Mouse (Mus musculus): ENCODE measurements around the gene Nck2. TPM values are rescaled to one million over a fixed set of nuclear protein-coding genes. Genes with fewer than 3 reads are reported as not detected.

Nck2 gene
- total and polyA plus RNA-seq, 2 experiments from 2014 or later: 30.2 to 54.9 TPM

GRCm38 (mm10) chr1:43521512-43521911 lies 77.1 kb downstream of the Nck2 start:
- Histone ChIP-seq H3K36me3 (ENCODE audit: insufficient read depth, low read length) (no peaks in the 10 kb centered on the region), H3K27me3 (ENCODE audit: insufficient read depth, low read length) (no peaks in the 10 kb centered on the region), H3K4me2 (ENCODE audit: low read depth, low read length, poor library complexity, severe bottlenecking) (no peak overlapping the region), H3K9me3 (ENCODE audit: low read length) (no peaks in the 10 kb centered on the region), H3K9ac (replicated peaks; ENCODE audit: low read length, poor library complexity, severe bottlenecking) (no peak overlapping the region), H3K4me1 (ENCODE audit: insufficient read depth, low read length) (no peaks in the 10 kb centered on the region), H3K4me3 (ENCODE audit: low read depth, low read length) (no peak overlapping the region), H3K27ac (ENCODE audit: low read depth, low read length) (no peak overlapping the region)
- no peak for ATAC-seq (ENCODE audit: low FRiP score)
- no peak for TF ChIP-seq CTCF (IDR thresholded peaks at IDR 0.05)
- DNase-seq (ENCODE audit: low spot score): no peak
- WGBS: 94% methylated on average over 3 of the region's 3 CpGs

- H3K9ac ChIP-seq (replicated peaks; ENCODE audit: low read length, poor library complexity, severe bottlenecking): no peak overlapping the region
- H3K27me3 ChIP-seq (ENCODE audit: insufficient read depth, low read length): no peaks in the 10 kb centered on the region
- 98% methylated on average over 4 of the region's 4 CpGs for WGBS
- H3K4me2 ChIP-seq (ENCODE audit: low read depth, low read length, poor library complexity, severe bottlenecking): no peak overlapping the region
- H3K4me1 ChIP-seq (ENCODE audit: insufficient read depth, low read length): no peaks in the 10 kb centered on the region
- no peak overlapping the region for H3K27ac ChIP-seq (ENCODE audit: low read depth, low read length)
- no peak overlapping the region for H3K4me3 ChIP-seq (ENCODE audit: low read depth, low read length)
- no peak for TF ChIP-seq CTCF (IDR thresholded peaks at IDR 0.05)
- DNase-seq (ENCODE audit: low spot score) (no peak), ATAC-seq (ENCODE audit: low FRiP score) (no peak)
- H3K36me3 ChIP-seq (ENCODE audit: insufficient read depth, low read length): no peaks in the 10 kb centered on the region
- no peaks in the 10 kb centered on the region for H3K9me3 ChIP-seq (ENCODE audit: low read length)
Measured at GRCm38 (mm10) chr1:43521950-43522349, 77.6 kb downstream of the Nck2 start.

- no peak overlapping the region for H3K4me2 ChIP-seq (ENCODE audit: low read depth, low read length, poor library complexity, severe bottlenecking)
- H3K36me3 ChIP-seq (ENCODE audit: insufficient read depth, low read length): no peaks in the 10 kb centered on the region
- H3K9me3 ChIP-seq (ENCODE audit: low read length): no peaks in the 10 kb centered on the region
- no peak for DNase-seq (ENCODE audit: low spot score)
- no peak for TF ChIP-seq CTCF (IDR thresholded peaks at IDR 0.05)
- H3K4me1 ChIP-seq (ENCODE audit: insufficient read depth, low read length): no peaks in the 10 kb centered on the region
- H3K27ac ChIP-seq (ENCODE audit: low read depth, low read length): no peak overlapping the region
- H3K9ac ChIP-seq (replicated peaks; ENCODE audit: low read length, poor library complexity, severe bottlenecking): no peak overlapping the region
- no peak for ATAC-seq (ENCODE audit: low FRiP score)
- WGBS: 92% methylated on average over 2 of the region's 2 CpGs
- H3K27me3 ChIP-seq (ENCODE audit: insufficient read depth, low read length): no peaks in the 10 kb centered on the region
- H3K4me3 ChIP-seq (ENCODE audit: low read depth, low read length): no peak overlapping the region
Measured at GRCm38 (mm10) chr1:43522976-43523375, 78.6 kb downstream of the Nck2 start.

- H3K36me3 ChIP-seq (ENCODE audit: insufficient read depth, low read length): no peaks in the 10 kb centered on the region
- H3K9me3 ChIP-seq (ENCODE audit: low read length): no peaks in the 10 kb centered on the region
- H3K9ac ChIP-seq (replicated peaks; ENCODE audit: low read length, poor library complexity, severe bottlenecking): no peak overlapping the region
- no peak overlapping the region for H3K4me2 ChIP-seq (ENCODE audit: low read depth, low read length, poor library complexity, severe bottlenecking)
- H3K27ac ChIP-seq (ENCODE audit: low read depth, low read length): no peak overlapping the region
- no peaks in the 10 kb centered on the region for H3K4me1 ChIP-seq (ENCODE audit: insufficient read depth, low read length)
- H3K4me3 ChIP-seq (ENCODE audit: low read depth, low read length): no peak overlapping the region
- no peaks in the 10 kb centered on the region for H3K27me3 ChIP-seq (ENCODE audit: insufficient read depth, low read length)
- no peak for TF ChIP-seq CTCF (IDR thresholded peaks at IDR 0.05)
- 87% methylated on average over 3 of the region's 3 CpGs for WGBS
- no peak for ATAC-seq (ENCODE audit: low FRiP score)
- DNase-seq (ENCODE audit: low spot score): no peak
Measured at GRCm38 (mm10) chr1:43524332-43524731, 80.0 kb downstream of the Nck2 start.

GRCm38 (mm10) chr1:43528275-43528674 lies 83.9 kb downstream of the Nck2 start:
- Histone ChIP-seq H3K4me1 (ENCODE audit: insufficient read depth, low read length) (no peaks in the 10 kb centered on the region), H3K36me3 (ENCODE audit: insufficient read depth, low read length) (no peaks in the 10 kb centered on the region), H3K27me3 (ENCODE audit: insufficient read depth, low read length) (no peaks in the 10 kb centered on the region), H3K27ac (ENCODE audit: low read depth, low read length) (no peak overlapping the region), H3K4me2 (ENCODE audit: low read depth, low read length, poor library complexity, severe bottlenecking) (no peak overlapping the region), H3K4me3 (ENCODE audit: low read depth, low read length) (no peak overlapping the region), H3K9ac (replicated peaks; ENCODE audit: low read length, poor library complexity, severe bottlenecking) (no peak overlapping the region), H3K9me3 (ENCODE audit: low read length) (no peaks in the 10 kb centered on the region)
- WGBS: 87% methylated on average over 2 of the region's 2 CpGs
- ATAC-seq (ENCODE audit: low FRiP score): no peak
- no peak for DNase-seq (ENCODE audit: low spot score)
- TF ChIP-seq CTCF (IDR thresholded peaks at IDR 0.05): no peak

GRCm38 (mm10) chr1:43529086-43529485 lies 84.7 kb downstream of the Nck2 start:
- Histone ChIP-seq H3K27ac (ENCODE audit: low read depth, low read length) (no peak overlapping the region), H3K4me3 (ENCODE audit: low read depth, low read length) (no peak overlapping the region), H3K4me1 (ENCODE audit: insufficient read depth, low read length) (no peaks in the 10 kb centered on the region), H3K9me3 (ENCODE audit: low read length) (no peaks in the 10 kb centered on the region), H3K27me3 (ENCODE audit: insufficient read depth, low read length) (no peaks in the 10 kb centered on the region), H3K36me3 (ENCODE audit: insufficient read depth, low read length) (no peaks in the 10 kb centered on the region), H3K9ac (replicated peaks; ENCODE audit: low read length, poor library complexity, severe bottlenecking) (no peak overlapping the region), H3K4me2 (ENCODE audit: low read depth, low read length, poor library complexity, severe bottlenecking) (no peak overlapping the region)
- TF ChIP-seq CTCF (IDR thresholded peaks at IDR 0.05): no peak
- ATAC-seq (ENCODE audit: low FRiP score): no peak
- DNase-seq (ENCODE audit: low spot score): no peak
- WGBS: 91% methylated on average over 1 of the region's 1 CpGs
